Mouse (Mus musculus): Measurements from ENCODE around the gene Hmg20b. TPM values are rescaled to one million over a fixed set of nuclear protein-coding genes. Genes with fewer than 3 reads are reported as not detected.

Gene Hmg20b
- total and polyA plus RNA-seq, 2 experiments from 2014 or later, result 15.1 to 25.2 TPM

DNA sequence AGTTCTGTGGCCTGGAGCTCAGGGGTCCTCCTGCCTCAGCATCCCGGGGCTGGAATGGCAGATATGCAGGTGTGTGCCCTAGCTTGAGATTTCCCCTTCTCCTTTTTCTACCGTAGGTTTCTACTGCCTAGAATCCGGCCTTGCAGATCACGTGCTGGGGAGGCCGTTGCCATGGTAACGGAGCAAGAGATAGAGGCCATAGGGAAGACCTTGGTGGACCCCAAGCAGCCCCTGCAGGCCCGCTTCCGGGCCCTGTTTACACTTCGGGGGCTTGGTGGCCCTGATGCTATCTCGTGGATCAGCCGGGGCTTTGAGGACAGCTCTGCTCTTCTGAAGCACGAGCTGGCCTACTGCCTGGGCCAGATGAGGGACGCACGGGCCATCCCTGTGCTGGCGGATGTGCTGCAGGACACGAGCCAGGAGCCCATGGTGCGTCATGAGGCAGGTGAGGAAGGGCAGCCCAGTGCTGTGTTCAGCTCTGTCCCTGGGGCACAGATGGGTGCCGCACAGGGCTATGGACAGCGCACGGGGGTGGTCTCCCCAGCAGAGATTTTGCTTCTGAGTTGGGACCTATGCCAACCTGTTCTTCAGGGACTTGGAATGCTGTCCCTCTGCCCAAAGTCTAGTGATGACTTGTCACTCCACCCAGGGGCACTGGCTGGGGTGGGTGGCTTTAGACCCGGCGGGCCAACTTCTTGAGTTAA, 35.5 kb upstream of the Hmg20b start:
- H3K4me3 ChIP-seq (ENCODE audit: low read depth, low read length), result no peak overlapping the region
- ATAC-seq (no peak), DNase-seq (no peak)
- no peak overlapping the region for H3K9ac ChIP-seq
- no peaks in the 10 kb centered on the region for H3K9me3 ChIP-seq (ENCODE audit: low read length)
- H3K4me1 ChIP-seq (ENCODE audit: insufficient read depth), result peaks cover 11% of the 10 kb centered on the region
- H3K4me2 ChIP-seq (ENCODE audit: low read depth), result peak overlapping the region; percentile 85
- TF ChIP-seq CTCF (IDR thresholded peaks at IDR 0.05; ENCODE audit: low read depth), result no peak
- H3K27ac ChIP-seq (ENCODE audit: low read depth, low read length), result no peak overlapping the region
- H3K36me3 ChIP-seq (ENCODE audit: insufficient read depth), result peaks cover 36% of the 10 kb centered on the region
- no peaks in the 10 kb centered on the region for H3K27me3 ChIP-seq (ENCODE audit: insufficient read depth, low read length)
- WGBS, result 80% methylated on average over 22 of the region's 22 CpGs

DNA sequence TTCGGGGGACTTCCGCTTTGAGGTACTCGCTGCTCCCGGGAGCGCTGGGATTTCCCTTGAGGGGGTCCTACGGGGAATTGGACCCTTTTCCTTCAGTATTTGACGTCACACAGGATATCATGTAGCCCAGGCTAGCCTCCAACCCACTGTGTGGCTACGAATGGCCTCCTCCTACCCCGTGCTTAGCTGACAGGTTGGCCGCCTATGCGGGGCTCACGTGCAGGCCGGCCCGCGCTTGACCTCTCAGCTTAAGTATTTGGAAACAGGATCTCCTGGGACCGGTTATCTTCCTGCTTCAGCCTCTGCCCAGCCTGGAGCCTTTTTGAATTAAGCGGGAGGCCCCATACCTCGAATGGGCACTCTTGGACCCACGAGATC, 34.3 kb upstream of the Hmg20b start:
- peak overlapping the region; percentile 85 for H3K4me2 ChIP-seq (ENCODE audit: low read depth)
- peaks cover 11% of the 10 kb centered on the region for H3K4me1 ChIP-seq (ENCODE audit: insufficient read depth)
- H3K27ac ChIP-seq (ENCODE audit: low read depth, low read length), result peak overlapping the region; percentile 90
- ATAC-seq (peak; percentile 37), DNase-seq (no peak)
- peak overlapping the region; percentile 86 for H3K9ac ChIP-seq
- no peak for TF ChIP-seq CTCF (IDR thresholded peaks at IDR 0.05; ENCODE audit: low read depth)
- peak overlapping the region; percentile 72 for H3K4me3 ChIP-seq (ENCODE audit: low read depth, low read length)
- no peaks in the 10 kb centered on the region for H3K9me3 ChIP-seq (ENCODE audit: low read length)
- 3% methylated on average over 19 of the region's 19 CpGs for WGBS
- H3K27me3 ChIP-seq (ENCODE audit: insufficient read depth, low read length), result no peaks in the 10 kb centered on the region
- peaks cover 36% of the 10 kb centered on the region for H3K36me3 ChIP-seq (ENCODE audit: insufficient read depth)

DNA sequence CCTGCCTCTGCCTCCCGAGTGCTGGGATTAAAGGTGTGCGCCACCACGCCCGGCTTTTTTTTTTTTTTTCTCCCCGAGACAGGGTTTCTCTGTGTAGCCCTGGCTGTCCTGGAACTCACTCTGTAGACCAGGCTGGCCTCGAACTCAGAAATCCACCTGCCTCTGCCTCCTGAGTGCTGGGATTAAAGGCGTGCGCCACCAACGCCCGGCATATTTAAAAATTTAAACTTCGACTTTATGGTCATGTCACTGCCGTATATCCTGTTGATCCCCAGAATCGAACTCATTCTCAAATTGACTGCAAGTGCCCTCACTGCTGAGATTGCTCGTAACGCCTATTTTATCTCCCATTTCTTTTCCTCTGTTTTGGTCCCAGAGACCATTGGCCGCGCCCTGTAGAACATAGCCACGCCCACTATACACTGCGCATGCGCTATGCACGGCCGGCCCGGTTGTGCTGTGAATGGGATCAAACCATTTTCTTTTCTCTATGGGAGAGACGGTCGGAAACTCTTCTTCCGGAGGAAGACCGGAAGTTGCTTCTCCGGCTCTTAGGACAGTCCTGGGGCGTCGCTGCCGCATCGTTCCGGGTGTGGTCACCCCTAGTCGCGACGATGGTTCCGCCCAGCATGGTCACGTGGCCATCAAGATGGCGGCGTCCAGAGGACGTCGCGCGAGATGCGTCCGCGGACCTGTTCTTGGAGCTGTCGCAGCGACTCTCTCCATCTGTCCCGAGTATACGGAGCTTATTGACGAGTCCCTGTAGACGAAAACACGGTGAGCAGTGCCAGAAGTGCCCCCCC, 33.7 kb upstream of the Hmg20b start, which contains the start of the genes Dohh and Gm48551:
Dohh (plus strand) TSS at position 627 of the 803 bp plus-strand sequence.
Gm48551 (plus strand) TSS at position 665 of the 803 bp plus-strand sequence.
- peak; percentile 23 for TF ChIP-seq CTCF (IDR thresholded peaks at IDR 0.05; ENCODE audit: low read depth)
- Histone ChIP-seq H3K27me3 (ENCODE audit: insufficient read depth, low read length) (no peaks in the 10 kb centered on the region), H3K4me1 (ENCODE audit: insufficient read depth) (peaks cover 14% of the 10 kb centered on the region), H3K9me3 (ENCODE audit: low read length) (no peaks in the 10 kb centered on the region), H3K36me3 (ENCODE audit: insufficient read depth) (peaks cover 35% of the 10 kb centered on the region), H3K4me2 (ENCODE audit: low read depth) (peak within 1 kb of the TSS; percentile 85), H3K27ac (ENCODE audit: low read depth, low read length) (peak within 1 kb of the TSS; percentile 90), H3K9ac (peak within 1 kb of the TSS; percentile 86), H3K4me3 (ENCODE audit: low read depth, low read length) (peak within 1 kb of the TSS; percentile 72)
- ATAC-seq (peak; percentile 97), DNase-seq (peak; percentile 98)
- 6% methylated on average over 52 of the region's 54 CpGs for WGBS

DNA sequence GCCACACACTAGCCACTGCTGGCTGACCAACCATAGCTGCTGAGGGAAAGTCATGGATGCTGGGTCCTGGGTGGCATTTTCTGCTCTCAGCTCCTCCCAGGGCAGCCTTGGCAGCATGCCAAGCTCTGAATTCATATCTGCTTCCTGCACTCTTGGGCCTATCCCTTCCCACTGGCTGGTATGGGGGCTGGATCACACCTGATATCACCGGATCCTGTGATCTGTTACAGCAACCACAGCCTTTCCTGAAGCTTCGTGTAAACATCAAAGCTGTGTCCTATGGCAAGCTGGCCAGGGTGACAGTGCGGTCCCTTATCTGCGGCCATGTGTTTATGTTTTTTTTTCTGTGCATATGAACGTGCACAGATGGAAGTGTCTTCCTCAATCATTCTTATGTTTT, 31.8 kb upstream of the Hmg20b start:
- Histone ChIP-seq H3K36me3 (ENCODE audit: insufficient read depth) (peaks cover 15% of the 10 kb centered on the region; the same call in 1 of the 2 replicates), H3K4me1 (ENCODE audit: insufficient read depth) (peaks cover 22% of the 10 kb centered on the region), H3K4me2 (ENCODE audit: low read depth) (no peak overlapping the region), H3K4me3 (ENCODE audit: low read depth, low read length) (no peak overlapping the region), H3K9ac (no peak overlapping the region), H3K27me3 (ENCODE audit: insufficient read depth, low read length) (no peaks in the 10 kb centered on the region), H3K9me3 (ENCODE audit: low read length) (no peaks in the 10 kb centered on the region), H3K27ac (ENCODE audit: low read depth, low read length) (no peak overlapping the region)
- TF ChIP-seq CTCF (IDR thresholded peaks at IDR 0.05; ENCODE audit: low read depth), result no peak
- DNase-seq (no peak), ATAC-seq (no peak)
- 84% methylated on average over 5 of the region's 5 CpGs for WGBS

DNA sequence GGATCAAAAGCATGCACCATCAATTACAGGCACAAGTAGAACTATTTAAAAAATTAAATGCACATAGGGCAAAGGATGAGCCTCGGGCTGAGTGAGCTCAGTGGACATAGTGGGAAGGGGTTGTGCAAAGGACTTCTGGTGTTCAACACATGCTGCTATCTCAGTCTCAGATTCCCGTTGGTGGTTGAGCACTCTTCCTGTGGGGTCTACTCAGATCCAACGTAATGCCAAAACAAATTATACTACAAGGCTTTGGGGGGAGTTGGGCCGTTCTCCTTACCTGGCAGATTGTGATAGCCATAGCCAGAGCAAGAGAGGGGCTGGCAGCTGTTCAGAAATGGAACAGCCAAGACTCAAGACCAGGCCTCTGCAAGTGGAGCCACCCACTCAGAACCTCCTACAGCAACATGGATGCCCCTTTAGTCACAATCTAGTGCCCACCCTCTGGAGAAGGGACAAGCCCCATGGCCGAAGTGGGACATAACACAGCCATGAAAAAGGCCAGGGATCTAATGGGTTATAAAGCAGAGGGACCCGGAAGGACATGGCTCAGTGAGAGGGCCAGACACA, 29.6 kb upstream of the Hmg20b start:
- 90% methylated on average over 6 of the region's 6 CpGs for WGBS
- DNase-seq, result no peak

DNA sequence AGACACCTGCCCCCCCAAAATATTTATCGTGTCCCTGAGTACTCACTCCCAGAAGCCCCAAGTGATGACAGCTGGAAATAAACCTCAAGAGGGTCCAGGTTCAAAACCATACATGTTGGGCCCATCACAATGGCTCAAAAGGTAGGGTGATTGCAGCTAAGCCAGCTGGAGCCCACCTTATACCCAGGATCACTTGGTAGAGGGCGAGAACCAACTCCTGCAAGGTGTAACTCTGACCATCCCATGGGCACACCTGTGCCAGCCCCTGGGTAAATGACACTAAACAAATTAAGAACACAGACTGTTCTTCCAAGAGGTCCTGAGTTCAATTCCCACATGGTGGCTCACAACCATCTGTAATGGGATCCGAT, 28.9 kb upstream of the Hmg20b start:
- ATAC-seq (no peak), DNase-seq (no peak)
- Histone ChIP-seq H3K4me3 (ENCODE audit: low read depth, low read length) (peak overlapping the region; percentile 71), H3K36me3 (ENCODE audit: insufficient read depth) (peaks cover 6% of the 10 kb centered on the region; the same call in 1 of the 2 replicates), H3K4me1 (ENCODE audit: insufficient read depth) (peaks cover 22% of the 10 kb centered on the region), H3K9ac (no peak overlapping the region; the same call in 1 of the 2 replicates), H3K9me3 (ENCODE audit: low read length) (no peaks in the 10 kb centered on the region), H3K27me3 (ENCODE audit: insufficient read depth, low read length) (no peaks in the 10 kb centered on the region), H3K27ac (ENCODE audit: low read depth, low read length) (0 out of 2 replicates have a peak overlapping the region, but pooled peaks have one; percentile 10), H3K4me2 (ENCODE audit: low read depth) (peak overlapping the region; percentile 92)
- TF ChIP-seq CTCF (IDR thresholded peaks at IDR 0.05; ENCODE audit: low read depth), result no peak
- 56% methylated on average over 3 of the region's 3 CpGs for WGBS

More for the DNA sequence above, 29.6 kb upstream of the Hmg20b start:
- Histone ChIP-seq H3K36me3 (ENCODE audit: insufficient read depth) (no peaks in the 10 kb centered on the region), H3K4me1 (ENCODE audit: insufficient read depth) (peaks cover 26% of the 10 kb centered on the region), H3K27ac (ENCODE audit: low read depth, low read length) (no peak overlapping the region), H3K27me3 (ENCODE audit: insufficient read depth, low read length) (no peaks in the 10 kb centered on the region), H3K4me2 (ENCODE audit: low read depth) (no peak overlapping the region), H3K4me3 (ENCODE audit: low read depth, low read length) (no peak overlapping the region), H3K9me3 (ENCODE audit: low read length) (no peaks in the 10 kb centered on the region), H3K9ac (no peak overlapping the region)
- no peak for TF ChIP-seq CTCF (IDR thresholded peaks at IDR 0.05; ENCODE audit: low read depth)
- no peak for ATAC-seq
